Mouse (Mus musculus) CH12.LX (cell line): ENCODE data around the gene Aff3.

Source experiments
- CHD2 ChIP-seq: IDR thresholded peaks from 2 replicates; pipeline ENCODE4 v1.6.1; 2011; ENCODE audit warnings: low read length, improper control_type of control experiment
- CTCF ChIP-seq, 2 experiments: IDR thresholded peaks in 1 of 2; conservative IDR thresholded peaks in 1 of 2; 2 replicates each; pipeline ENCODE4 v1.5.1; 2011 to 2012; ENCODE audit warnings: low read depth in 2 of 2, low read length in 2 of 2, improper control_type of control experiment in 1 of 2, inconsistent platforms in 1 of 2, mild to moderate bottlenecking in 1 of 2, moderate library complexity in 1 of 2
- EP300 ChIP-seq: IDR thresholded peaks from 2 replicates; pipeline ENCODE4 v1.6.1; 2011; ENCODE audit warnings: low read length, improper control_type of control experiment
- NRF1 ChIP-seq: IDR thresholded peaks from 2 replicates; pipeline ENCODE4 v1.6.1; 2014; ENCODE audit warnings: low read depth, mild to moderate bottlenecking, inconsistent platforms, low read length, improper control_type of control experiment, moderate library complexity
- POLR2A ChIP-seq: IDR thresholded peaks from 2 replicates; pipeline ENCODE4 v1.6.1; 2011; ENCODE audit warnings: low read depth, mild to moderate bottlenecking, improper control_type of control experiment, low read length
- RAD21 ChIP-seq: IDR thresholded peaks from 2 replicates; pipeline ENCODE4 v1.6.1; 2011; ENCODE audit warnings: low read depth, mild to moderate bottlenecking, low read length, improper control_type of control experiment, moderate library complexity
- USF1 ChIP-seq: IDR thresholded peaks from 2 replicates; pipeline ENCODE4 v1.6.1; 2014; ENCODE audit warnings: low read depth, mild to moderate bottlenecking, inconsistent platforms, low read length, improper control_type of control experiment
- ZC3H11A ChIP-seq: IDR thresholded peaks from 2 replicates; pipeline ENCODE4 v1.6.1; 2012; ENCODE audit warnings: low read depth, mild to moderate bottlenecking, inconsistent platforms, low read length, improper control_type of control experiment

GRCm38 (mm10) chr1:38621840-38622239 is 42.9 kb downstream of the Aff3 start:
- TF ChIP-seq CTCF (conservative IDR thresholded peaks at IDR 0.05 in 1 of 2, IDR thresholded peaks at IDR 0.05 in 1 of 2; ENCODE audit: low read depth in 2 of 2, low read length in 2 of 2): no peak
- TF ChIP-seq USF1: no peak
- TF ChIP-seq EP300: no peak
- TF ChIP-seq RAD21: no peak
- no peak for TF ChIP-seq CHD2
- TF ChIP-seq NRF1: no peak
- no peak for TF ChIP-seq POLR2A
- no peak for TF ChIP-seq ZC3H11A
